Mouse (Mus musculus): Measurements from ENCODE around the gene Prdm10. TPM values are rescaled to one million over a fixed set of nuclear protein-coding genes. Genes with fewer than 3 reads are reported as not detected.
A peak's percentile ranks its signal among the peaks of the same experiment; 100 is the strongest.

Prdm10 gene
- total RNA-seq, 2 experiments from 2014 or later, result 23.1 to 24.5 TPM

DNA sequence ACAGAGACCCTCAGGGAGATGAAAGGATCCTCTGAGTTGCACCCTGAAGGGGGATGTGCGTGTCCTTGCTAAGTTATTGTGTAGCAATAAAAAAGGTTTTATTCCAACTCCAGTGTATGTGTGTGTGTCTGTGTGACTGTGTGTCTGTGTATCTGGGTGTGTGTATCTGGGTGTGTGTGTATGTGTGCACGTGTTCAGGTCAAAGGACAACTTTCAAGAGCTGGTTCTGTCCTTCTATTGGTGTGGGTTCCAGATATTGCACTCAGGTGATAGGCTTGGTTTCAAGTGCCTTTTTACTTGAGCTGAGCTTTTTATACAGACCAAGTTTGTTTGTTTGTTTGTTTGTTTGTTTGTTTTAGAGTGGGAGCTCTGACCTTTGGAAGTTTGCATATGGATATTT, 12.9 kb downstream of the Prdm10 start:
- Histone ChIP-seq H3K27ac (no peak overlapping the region), H3K4me3 (no peak overlapping the region)
- TF ChIP-seq CTCF (IDR thresholded peaks at IDR 0.05), result no peak
- DNase-seq (ENCODE audit: extremely low spot score in 1 of 2, low spot score in 2 of 2), result no peak
- intact Hi-C loops (cut with DNase I), result no loop called here

DNA sequence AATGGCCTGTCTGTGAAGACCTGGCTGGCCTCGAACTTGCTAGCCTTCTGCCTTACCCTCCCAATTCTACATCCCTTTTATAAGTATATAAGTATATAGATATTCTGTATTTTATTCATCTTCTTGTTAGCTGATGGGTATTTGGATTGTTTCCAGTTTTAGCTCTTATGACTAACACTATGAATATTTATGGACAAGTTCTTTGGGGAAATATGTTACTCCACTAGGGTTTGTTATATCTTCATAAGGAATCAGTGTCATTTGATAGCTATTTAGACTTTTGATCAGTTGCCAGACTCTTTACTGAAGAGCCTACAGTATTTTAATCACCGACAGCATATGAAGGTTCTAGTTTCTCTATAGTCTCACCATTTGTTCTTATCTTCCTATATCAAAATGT, 15.0 kb downstream of the Prdm10 start:
- no peak overlapping the region for H3K4me3 ChIP-seq
- DNase-seq (ENCODE audit: extremely low spot score in 1 of 2, low spot score in 2 of 2), result no peak
- intact Hi-C loops (cut with DNase I), result loop anchor here (5.0 kb wide), 1 partner anchor 37 kb away; no protein-coding TSS in a partner anchor
- no peak for TF ChIP-seq CTCF (IDR thresholded peaks at IDR 0.05)
- peak overlapping the region; percentile 30; the same call in 1 of the 2 replicates for H3K27ac ChIP-seq

DNA sequence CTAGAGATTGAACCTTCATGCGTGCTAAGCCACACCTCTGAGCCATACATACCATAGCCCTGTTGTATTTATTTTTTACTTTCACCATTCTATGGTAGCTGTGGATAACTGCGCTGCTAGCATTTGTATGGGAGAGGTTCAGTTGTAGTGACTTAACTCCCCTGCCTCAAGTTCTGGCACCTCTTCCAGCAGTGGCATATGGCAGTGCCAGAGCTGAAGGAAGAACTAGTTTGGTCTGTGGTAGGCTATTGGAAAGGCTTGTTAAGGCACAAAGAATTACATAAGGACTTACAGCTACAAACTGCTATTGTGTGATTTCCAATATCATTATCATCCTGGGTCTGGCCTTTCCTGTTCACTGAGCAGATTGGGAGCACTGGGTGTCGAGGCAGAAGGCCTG, 16.0 kb downstream of the Prdm10 start:
- peak overlapping the region; percentile 34 for H3K27ac ChIP-seq

DNA sequence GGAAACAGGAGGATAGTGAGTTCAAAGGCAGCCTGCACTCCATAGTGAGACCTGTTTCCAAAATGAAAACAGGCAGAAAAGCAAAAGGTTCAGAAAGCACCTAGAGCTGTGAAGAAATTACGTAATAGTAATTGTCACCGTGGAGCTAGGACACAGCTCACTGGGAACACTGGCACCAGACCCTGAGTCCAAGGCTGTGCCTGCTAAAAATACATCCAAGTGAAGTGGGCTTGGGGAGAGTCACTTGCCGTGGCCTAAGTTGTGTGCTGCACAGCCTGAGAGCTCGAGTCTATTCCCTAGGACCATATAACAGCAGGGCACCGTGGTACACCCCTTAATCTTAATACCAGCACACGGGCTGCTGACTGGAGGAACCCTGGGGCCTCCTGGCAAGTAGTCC, 18.4 kb downstream of the Prdm10 start:
- DNase-seq (ENCODE audit: extremely low spot score in 1 of 2, low spot score in 2 of 2), result no peak
- TF ChIP-seq CTCF (IDR thresholded peaks at IDR 0.05), result no peak
- no peak overlapping the region for H3K4me3 ChIP-seq
- intact Hi-C loops (cut with DNase I), result loop anchor here (5.0 kb wide), 1 partner anchor 34 kb away; no protein-coding TSS in a partner anchor
- H3K27ac ChIP-seq, result no peak overlapping the region

More for the DNA sequence above, 16.0 kb downstream of the Prdm10 start:
- no peak for DNase-seq (ENCODE audit: extremely low spot score in 1 of 2, low spot score in 2 of 2)
- intact Hi-C loops (cut with DNase I), result loop anchor here (5.0 kb wide), 1 partner anchor 36 kb away; no protein-coding TSS in a partner anchor
- no peak for TF ChIP-seq CTCF (IDR thresholded peaks at IDR 0.05)
- no peak overlapping the region for H3K4me3 ChIP-seq

DNA sequence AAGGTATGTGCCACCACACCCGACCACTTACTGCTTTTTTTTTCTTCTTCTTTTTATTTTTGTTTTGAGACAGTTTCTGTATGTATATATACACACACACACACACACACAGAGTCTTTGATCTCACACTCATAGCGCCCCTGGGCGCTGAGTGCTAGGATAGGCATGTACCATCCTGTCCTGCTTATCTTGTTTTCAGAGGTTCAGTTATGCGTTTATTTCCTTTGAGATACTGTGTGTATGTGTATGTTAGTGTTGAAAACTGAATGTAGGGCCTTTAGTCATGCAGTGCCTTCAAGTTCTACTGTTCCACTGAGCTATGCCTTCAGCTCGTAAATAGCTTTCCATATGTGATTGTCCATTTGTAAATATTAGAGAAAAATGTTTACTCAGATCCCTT, 20.2 kb downstream of the Prdm10 start:
- intact Hi-C loops (cut with DNase I), result no loop called here
- Histone ChIP-seq H3K27ac (no peak overlapping the region), H3K4me3 (no peak overlapping the region)
- DNase-seq (ENCODE audit: extremely low spot score in 1 of 2, low spot score in 2 of 2), result no peak
- no peak for TF ChIP-seq CTCF (IDR thresholded peaks at IDR 0.05)

DNA sequence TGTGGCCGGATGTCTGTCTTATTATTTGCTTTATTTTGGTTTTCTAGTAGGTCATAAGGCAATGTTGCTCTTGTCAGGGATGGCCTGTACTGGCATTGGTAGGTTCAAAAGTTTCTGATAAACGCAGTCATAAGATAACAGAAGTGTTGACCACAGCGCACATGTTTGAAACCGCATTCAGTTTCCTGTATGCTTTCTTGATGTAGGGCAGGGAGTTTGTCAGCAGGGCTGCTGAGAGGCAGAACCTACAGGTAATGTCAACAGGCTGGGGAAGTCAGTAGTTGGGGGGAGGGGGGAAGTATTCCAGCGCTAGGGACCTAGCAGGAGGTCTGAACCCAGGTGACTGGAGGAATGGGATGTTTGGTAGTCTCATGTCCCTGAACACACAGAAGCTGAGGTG, 20.8 kb downstream of the Prdm10 start:
- no peak for DNase-seq (ENCODE audit: extremely low spot score in 1 of 2, low spot score in 2 of 2)
- intact Hi-C loops (cut with DNase I), result no loop called here
- Histone ChIP-seq H3K4me3 (no peak overlapping the region), H3K27ac (no peak overlapping the region)
- TF ChIP-seq CTCF (IDR thresholded peaks at IDR 0.05), result no peak

DNA sequence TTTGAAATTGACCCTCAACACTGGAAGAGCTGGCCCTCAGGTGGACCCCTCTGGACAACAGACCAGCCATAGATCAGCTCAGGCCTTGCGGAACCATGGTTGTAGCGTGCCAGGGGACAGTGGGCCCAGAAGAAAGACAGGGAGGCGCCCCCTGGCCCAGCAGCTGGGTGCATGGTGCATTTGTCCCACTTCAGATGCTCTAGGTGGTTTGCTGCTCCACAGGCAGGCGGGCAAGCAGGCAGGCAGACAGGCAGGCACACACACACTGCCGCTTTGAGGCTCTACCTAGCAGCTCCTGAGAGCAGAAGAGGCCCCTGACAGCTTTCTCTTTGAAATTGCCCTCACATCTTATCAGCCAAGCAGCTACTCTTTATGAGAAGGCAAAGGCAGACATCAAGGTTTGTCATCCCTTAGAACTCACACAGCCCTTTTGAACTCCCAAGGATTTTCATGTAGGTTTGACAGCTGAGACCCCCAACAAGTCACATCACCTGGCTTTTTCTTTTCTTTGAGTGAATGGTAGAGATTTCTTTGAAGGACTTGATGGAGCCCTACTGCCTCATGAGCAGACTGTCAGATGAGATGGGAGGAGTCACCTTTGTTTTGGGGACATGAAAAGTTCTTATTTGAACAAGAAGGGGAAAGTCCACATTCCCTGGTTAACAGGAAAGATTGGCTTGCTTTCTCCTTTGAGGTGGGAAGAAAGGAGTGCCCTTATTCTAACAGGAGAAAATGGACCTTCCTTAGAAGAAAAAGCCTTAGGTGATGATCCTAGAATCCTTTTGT, 21.4 kb downstream of the Prdm10 start:
- TF ChIP-seq CTCF (IDR thresholded peaks at IDR 0.05), result no peak
- intact Hi-C loops (cut with DNase I), result no loop called here
- H3K27ac ChIP-seq, result no peak overlapping the region

DNA sequence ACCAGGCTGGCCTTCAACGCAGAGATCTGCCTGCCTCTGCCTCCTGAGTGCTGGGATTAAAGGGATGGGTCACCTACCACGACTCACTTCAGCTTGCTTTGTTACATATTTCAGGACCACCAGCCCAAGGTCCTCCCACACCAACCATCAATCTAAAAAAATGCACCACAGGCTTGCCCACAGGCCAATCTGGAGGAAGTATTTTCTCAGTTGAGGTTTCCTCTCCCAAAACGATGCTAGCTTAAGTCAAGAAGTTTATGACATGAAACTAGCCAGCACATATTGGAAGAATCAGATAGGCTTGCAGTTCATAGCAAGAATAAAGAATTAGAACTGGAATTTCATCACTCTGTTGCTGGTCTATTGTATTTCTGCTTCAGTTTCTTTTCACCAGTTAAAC, 24.0 kb downstream of the Prdm10 start:
- no peak for TF ChIP-seq CTCF (IDR thresholded peaks at IDR 0.05)
- DNase-seq (ENCODE audit: extremely low spot score in 1 of 2, low spot score in 2 of 2), result no peak
- Histone ChIP-seq H3K4me3 (no peak overlapping the region), H3K27ac (no peak overlapping the region)
- intact Hi-C loops (cut with DNase I), result no loop called here

More for the DNA sequence above, 21.4 kb downstream of the Prdm10 start:
- no peak overlapping the region for H3K4me3 ChIP-seq
- DNase-seq (ENCODE audit: extremely low spot score in 1 of 2, low spot score in 2 of 2), result no peak

DNA sequence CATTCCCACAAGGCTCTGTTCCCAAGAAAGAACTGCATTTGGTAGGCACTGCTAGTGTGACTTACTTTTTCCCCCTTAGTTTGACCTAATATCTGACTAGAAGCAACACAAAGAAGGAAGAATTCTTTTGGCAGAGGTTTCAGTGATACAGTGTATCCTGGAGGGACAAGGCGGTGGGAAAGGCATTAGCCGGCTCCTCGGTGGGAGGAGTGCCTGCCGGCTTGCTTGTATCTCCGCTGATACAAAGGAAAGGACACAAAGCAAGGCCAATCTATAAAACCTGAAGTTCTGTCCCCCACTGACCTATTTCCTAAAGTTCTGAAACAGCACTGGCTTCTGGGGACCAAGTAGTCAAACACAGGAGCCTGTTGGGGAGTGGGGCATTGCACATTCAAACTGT, 24.8 kb downstream of the Prdm10 start:
- H3K27ac ChIP-seq, result no peak overlapping the region
- DNase-seq (ENCODE audit: extremely low spot score in 1 of 2, low spot score in 2 of 2), result no peak
- intact Hi-C loops (cut with DNase I), result no loop called here
- no peak overlapping the region for H3K4me3 ChIP-seq
- TF ChIP-seq CTCF (IDR thresholded peaks at IDR 0.05), result no peak

DNA sequence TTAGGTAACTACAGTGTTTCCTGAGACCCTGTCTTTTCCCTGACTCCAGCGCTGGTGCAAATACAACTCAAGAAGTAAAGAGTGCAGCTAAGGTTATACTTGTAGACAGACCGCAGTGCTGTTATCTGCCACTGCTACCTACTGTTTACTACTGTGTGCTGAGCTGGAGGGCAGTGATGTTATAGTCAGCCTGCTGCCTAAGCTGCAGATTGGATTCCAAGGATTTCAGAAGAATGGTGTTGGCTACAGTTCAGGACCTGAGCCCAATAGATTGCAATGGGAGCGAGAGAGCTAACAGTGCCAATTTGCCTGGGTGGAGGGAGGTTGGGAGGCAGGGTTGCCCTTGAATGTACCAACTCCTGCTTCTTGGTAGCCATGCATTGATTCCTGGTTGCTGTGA, 25.5 kb downstream of the Prdm10 start:
- intact Hi-C loops (cut with DNase I), result no loop called here
- DNase-seq (ENCODE audit: extremely low spot score in 1 of 2, low spot score in 2 of 2), result no peak
- TF ChIP-seq CTCF (IDR thresholded peaks at IDR 0.05), result no peak
- H3K4me3 ChIP-seq, result no peak overlapping the region
- no peak overlapping the region for H3K27ac ChIP-seq

DNA sequence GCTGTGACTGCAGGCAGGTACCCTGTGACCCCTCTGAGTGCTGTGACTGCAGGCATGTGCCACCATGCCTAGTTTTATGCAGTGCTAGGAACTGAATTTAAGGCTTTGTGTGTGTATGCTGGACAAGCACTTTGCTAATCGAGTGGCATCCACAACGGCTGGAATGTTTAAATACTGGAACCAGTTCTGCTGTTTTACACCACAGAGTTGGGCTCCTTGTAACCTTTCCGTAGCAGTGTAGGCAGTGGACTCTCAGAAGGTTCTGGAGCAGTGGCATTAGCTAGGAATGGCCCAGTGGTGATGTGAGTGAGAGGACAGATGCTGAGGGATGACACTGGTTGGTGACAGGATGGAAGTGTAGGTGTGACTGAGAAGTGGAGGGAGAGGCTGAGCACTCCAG, 26.9 kb downstream of the Prdm10 start:
- Histone ChIP-seq H3K27ac (no peak overlapping the region), H3K4me3 (no peak overlapping the region)
- TF ChIP-seq CTCF (IDR thresholded peaks at IDR 0.05), result no peak
- no peak for DNase-seq (ENCODE audit: extremely low spot score in 1 of 2, low spot score in 2 of 2)
- intact Hi-C loops (cut with DNase I), result no loop called here

DNA sequence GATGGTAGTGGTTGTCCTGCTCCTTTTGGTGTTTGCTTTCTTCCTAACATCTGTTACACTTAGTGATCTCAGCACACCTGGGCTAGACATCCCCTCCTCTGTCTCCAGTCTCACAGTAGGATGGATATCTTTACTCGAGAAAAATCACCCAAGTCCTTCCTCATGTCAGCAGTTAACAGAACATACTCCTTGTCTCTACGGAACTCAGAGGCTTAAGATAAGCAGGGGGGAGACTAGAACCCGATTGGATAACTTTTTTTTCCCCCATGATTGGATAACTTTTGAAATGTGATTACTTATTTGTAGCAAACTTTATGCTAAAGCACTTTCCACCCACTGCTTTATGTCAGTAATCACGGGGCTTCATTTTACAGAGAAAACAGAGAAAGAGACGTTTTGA, 28.7 kb downstream of the Prdm10 start:
- TF ChIP-seq CTCF (IDR thresholded peaks at IDR 0.05), result no peak
- no peak for DNase-seq (ENCODE audit: extremely low spot score in 1 of 2, low spot score in 2 of 2)
- H3K27ac ChIP-seq, result no peak overlapping the region
- no peak overlapping the region for H3K4me3 ChIP-seq
- intact Hi-C loops (cut with DNase I), result no loop called here

DNA sequence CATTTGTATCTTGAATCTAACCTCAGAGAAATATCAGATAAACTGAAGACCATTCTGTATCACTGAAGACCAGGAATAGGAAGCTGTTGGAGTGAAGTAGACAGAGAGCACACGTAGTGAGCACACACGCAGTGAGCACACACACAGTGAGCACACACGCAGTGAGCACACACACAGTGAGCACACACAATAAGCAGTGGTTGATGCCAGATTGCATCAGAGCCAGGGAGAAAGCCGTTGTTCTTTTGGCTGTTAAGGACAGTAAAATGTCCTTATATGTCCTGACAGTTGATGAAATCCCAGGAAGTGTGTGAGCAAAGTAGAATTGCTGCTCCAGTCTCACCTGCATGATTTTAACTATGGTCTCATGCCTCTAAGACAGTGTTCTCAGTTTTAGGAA, 30.3 kb downstream of the Prdm10 start:
- DNase-seq (ENCODE audit: extremely low spot score in 1 of 2, low spot score in 2 of 2), result no peak
- intact Hi-C loops (cut with DNase I), result no loop called here
- no peak for TF ChIP-seq CTCF (IDR thresholded peaks at IDR 0.05)
- no peak overlapping the region for H3K27ac ChIP-seq
- no peak overlapping the region for H3K4me3 ChIP-seq
